Mouse (Mus musculus) spleen, adult 2 months (tissue): ENCODE data around the gene Abcc3.

Experiments
- CTCF ChIP-seq: fragments of 200-500 bp; IDR thresholded peaks from 2 replicates; pipeline ENCODE4 v1.5.1; 2011; ENCODE audit warnings: mild to moderate bottlenecking, inconsistent platforms; ENCODE audit not compliant: insufficient read depth, insufficient read length, insufficient replicate concordance; ENCODE audit errors: extremely low read depth
- POLR2A ChIP-seq: fragments of 200-500 bp; IDR thresholded peaks from 2 replicates; pipeline ENCODE4 v1.6.1; 2011; ENCODE audit warnings: low read depth, low read length, inconsistent platforms

- TF ChIP-seq CTCF (no peak), POLR2A (no peak)
These were observed at the start of gene Abcc3 for GRCm38 (mm10) chr11:94392672-94393109.
